Mouse (Mus musculus): ENCODE results near the gene Mfsd2b.

DNA sequence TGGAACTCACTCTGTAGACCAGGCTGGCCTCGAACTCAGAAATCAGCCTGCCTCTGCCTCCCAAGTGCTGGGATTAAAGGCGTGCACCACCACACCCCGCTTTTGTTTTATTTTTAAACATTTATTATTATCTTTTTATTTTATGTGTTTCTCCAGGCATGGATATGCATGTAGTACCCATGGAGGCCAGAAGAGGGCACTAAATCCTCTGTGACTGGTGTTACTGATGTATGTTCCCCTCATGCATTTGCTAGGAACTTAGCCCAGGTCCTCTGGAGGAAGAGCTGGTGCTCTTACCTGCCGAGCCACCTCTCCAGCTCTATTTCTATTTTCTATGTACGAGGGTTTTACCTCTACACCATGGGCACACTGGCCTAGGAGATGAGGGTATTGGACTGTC lies 18.0 kb downstream of the Mfsd2b start:
- TF ChIP-seq CTCF (IDR thresholded peaks at IDR 0.05; ENCODE audit: borderline replicate concordance, insufficient read depth, low read depth, low read length) = no peak
- TF ChIP-seq POLR2A (IDR thresholded peaks at IDR 0.05; ENCODE audit: borderline replicate concordance, insufficient read depth, low read length) = no peak

Measured in cerebellum, adult 2 months (tissue).